Mouse (Mus musculus) erythroblast, embryonic 14.5 days (primary cell): ENCODE data around the gene Mcee.

ENCODE experiments used
- GATA1 ChIP-seq: IDR thresholded peaks from 2 replicates; pipeline ENCODE4 v1.6.1; 2012; ENCODE audit warnings: low read length, inconsistent platforms, mixed read lengths
- TAL1 ChIP-seq: IDR thresholded peaks from 3 replicates; pipeline ENCODE4 v1.6.1; 2012; ENCODE audit warnings: low read length, inconsistent platforms, mixed read lengths

DNA sequence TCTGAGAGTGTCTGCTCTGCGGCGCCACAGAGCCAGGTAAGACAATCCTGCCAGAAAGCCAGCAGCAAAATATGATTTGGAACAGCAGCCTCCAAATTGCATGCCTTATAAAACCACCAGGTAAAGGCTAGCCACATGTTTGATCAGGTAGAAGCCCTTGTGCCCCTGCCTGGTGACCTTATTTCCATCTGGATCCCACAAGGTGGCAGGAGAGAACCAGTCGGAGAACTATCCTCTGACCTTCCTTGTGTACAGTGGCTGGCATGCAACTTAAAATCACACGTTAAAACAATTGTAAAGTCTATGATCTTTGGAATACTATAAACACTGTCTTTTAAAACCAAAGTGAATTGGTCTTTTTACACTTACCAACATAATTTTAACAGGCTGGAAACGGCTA, 32.5 kb downstream of the Mcee start:
- TF ChIP-seq GATA1 (no peak), TAL1 (no peak)
